Mouse (Mus musculus): ENCODE measurements around the gene Dst. TPM values are rescaled to one million over a fixed set of nuclear protein-coding genes. Genes with fewer than 3 reads are reported as not detected.

Gene Dst
- total RNA-seq, 2 experiments from 2014 or later = 249 to 270 TPM

DNA sequence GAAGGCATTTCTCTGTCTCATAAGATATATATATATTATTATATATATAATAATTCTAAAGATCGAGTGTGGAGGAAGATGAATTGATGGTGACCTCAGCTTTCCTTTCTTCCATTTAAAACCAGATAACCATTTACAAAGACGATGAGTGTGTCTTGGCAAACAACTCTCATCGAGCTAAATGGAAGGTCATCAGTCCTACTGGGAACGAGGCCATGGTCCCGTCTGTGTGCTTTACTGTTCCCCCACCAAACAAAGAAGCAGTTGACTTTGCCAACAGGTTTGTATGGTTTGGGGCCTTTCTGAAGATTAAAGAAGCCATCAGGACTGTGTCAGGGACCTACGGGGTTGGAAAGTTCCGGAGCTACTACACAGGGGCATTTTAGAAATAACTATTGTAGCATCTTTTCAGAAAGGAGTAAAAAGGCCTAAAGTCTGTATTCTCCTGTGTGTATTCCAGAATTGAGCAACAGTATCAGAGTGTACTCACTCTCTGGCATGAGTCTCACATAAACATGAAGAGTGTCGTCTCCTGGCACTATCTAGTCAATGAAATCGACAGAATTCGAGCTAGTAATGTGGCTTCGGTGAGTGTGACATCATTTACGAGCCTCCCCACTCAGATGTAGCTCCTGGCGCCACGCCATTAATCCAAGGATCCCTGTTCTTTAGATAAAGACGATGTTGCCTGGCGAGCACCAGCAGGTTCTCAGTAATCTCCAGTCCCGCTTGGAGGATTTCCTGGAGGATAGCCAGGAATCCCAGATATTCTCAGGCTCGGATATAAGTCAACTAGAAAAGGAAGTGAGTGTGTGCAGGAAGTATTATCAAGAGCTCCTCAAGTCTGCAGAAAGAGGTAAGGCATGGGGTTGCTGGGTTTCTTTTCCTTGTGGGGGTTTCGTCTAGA is 259.4 kb downstream of the Dst start:
- DNase-seq (ENCODE audit: extremely low spot score in 1 of 2, low spot score in 2 of 2) = peak in 1 of 2 experiments; percentile 57
- intact Hi-C loops (cut with DNase I) = no loop called here

DNA sequence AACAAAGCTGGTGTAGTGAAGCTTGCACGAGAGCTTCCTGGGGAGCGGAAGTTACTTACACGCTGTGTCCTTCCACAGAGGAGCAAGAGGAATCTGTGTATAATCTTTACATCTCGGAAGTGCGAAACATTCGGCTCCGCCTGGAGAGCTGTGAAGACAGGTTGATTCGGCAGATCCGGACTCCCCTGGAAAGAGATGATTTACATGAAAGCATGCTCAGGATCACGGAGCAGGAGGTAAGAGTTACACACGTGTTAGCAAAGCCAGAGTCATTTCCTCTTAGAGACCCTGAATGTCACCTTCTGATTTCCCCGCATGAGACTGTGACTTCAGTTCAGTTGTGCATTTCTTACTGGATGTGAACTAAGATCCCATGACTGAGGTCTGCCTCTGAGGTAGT is 261.1 kb downstream of the Dst start:
- DNase-seq (ENCODE audit: extremely low spot score in 1 of 2, low spot score in 2 of 2) = no peak
- intact Hi-C loops (cut with DNase I) = no loop called here

DNA sequence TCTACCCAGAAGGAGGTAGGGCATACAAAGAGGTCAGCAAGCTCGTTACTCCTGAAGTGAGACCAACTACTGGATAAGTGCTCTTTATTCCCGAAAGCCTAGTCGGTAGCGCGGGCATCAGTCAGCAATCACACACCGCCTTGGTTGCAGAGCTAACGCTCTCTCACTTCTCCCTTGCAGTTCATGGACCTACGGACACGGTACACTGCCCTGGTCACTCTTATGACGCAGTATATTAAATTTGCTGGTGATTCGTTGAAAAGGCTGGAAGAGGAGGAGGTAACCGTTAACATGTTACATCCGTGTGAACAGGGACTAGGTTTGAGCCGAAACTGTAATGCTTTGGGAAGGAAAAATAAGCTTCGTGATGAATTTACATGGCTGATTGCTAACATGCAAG is 266.5 kb downstream of the Dst start:
- intact Hi-C loops (cut with DNase I) = no loop called here
- DNase-seq (ENCODE audit: extremely low spot score in 1 of 2, low spot score in 2 of 2) = no peak

DNA sequence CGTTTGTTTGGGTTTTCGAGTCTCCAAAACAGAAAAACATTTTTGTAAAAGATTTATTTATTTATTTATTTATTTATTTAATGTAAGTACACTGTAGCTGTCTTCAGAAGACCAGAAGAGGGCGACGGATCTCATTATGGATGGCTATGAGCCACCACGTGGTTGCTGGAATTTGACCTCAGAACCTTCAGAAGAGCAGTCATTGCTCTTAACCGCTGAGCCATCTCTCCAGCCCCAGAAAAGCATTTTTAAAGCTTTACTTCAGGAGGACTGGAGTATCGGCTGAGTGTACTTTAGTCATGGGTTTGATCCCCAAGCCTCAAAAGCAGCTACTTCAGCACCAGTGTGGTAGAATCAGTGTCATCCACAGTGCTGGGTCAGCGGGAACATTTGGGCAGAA is 266.9 kb downstream of the Dst start:
- DNase-seq (ENCODE audit: extremely low spot score in 1 of 2, low spot score in 2 of 2) = no peak
- intact Hi-C loops (cut with DNase I) = no loop called here

DNA sequence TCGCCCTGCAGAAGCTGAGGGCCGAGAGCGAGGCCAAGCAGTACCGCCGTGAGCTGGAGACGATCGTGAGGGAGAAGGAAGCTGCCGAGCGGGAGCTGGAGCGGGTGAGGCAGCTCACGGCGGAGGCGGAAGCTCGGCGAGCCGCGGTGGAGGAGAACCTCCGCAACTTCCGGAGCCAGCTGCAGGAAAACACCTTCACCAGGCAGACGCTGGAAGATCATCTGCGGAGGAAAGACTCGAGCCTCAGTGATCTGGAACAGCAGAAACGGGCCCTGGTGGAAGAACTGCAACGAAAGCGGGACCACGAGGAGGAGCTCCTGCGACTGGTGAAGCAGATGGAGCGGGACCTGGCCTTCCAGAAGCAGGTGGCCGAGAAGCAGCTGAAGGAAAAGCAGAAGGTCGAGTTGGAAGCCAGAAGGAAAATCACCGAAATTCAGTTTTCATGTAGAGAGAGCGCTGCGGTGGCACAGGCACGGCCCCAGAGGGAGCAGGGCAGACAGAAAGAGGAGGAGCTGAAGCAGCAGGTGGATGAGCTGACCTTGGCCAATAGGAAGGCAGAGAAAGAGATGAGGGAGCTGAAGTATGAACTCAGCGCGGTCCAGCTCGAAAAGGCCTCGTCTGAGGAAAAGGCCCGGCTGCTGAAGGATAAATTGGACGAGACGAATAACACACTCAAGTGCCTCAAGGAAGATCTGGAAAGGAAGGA is 270.1 kb downstream of the Dst start:
- intact Hi-C loops (cut with DNase I) = no loop called here
- no peak for DNase-seq (ENCODE audit: extremely low spot score in 1 of 2, low spot score in 2 of 2)

DNA sequence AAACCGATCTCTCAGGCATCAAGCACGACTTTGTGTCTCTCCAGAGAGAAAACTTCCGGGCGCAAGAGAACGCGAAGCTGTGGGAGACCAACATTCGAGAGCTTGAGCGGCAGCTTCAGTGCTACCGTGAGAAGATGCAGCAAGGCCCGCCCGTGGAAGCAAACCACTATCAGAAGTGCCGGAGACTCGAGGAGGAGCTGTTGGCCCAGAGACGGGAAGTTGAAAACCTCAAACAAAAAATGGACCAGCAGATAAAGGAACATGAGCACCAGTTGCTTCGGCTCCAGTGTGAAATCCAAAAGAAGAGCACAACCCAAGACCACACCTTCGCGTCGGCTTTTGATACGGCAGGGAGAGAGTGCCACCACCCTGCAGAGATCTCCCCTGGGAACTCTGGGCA is 271.7 kb downstream of the Dst start:
- DNase-seq (ENCODE audit: extremely low spot score in 1 of 2, low spot score in 2 of 2) = no peak
- intact Hi-C loops (cut with DNase I) = no loop called here

DNA sequence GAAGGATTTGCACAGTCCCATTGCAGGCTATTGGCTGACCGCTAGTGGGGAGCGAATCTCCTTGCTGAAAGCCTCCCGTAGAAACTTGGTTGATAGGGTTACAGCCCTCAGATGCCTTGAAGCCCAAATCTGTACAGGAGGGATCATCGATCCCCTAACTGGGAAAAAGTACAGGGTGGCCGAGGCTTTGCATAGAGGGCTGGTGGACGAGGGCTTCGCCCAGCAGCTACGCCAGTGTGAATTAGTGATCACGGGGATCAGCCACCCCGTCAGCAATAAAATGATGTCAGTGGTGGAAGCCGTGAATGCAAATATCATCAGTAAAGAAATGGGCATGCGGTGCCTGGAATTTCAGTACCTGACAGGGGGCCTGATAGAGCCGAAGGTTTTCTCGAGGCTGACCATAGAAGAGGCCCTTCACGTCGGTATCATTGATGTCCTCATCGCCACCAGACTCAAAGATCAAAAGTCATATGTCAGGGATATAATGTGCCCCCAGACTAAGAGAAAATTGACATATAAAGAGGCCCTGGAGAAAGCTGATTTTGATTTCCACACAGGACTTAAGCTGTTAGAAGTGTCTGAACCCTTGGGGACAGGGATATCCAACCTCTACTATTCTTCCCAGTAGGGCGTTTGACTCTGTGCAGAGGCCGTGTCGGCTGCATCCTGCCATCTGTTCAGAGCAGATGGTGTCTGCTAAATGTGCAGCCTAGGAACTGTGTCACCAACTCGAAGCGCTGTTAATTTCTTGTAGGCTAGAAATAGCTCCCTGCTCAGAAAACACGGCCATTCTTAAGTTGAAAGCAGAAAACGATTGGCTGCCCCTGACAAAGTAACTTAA is 274.6 kb downstream of the Dst start:
- intact Hi-C loops (cut with DNase I) = no loop called here
- DNase-seq (ENCODE audit: extremely low spot score in 1 of 2, low spot score in 2 of 2) = peak in 1 of 2 experiments; percentile 42

DNA sequence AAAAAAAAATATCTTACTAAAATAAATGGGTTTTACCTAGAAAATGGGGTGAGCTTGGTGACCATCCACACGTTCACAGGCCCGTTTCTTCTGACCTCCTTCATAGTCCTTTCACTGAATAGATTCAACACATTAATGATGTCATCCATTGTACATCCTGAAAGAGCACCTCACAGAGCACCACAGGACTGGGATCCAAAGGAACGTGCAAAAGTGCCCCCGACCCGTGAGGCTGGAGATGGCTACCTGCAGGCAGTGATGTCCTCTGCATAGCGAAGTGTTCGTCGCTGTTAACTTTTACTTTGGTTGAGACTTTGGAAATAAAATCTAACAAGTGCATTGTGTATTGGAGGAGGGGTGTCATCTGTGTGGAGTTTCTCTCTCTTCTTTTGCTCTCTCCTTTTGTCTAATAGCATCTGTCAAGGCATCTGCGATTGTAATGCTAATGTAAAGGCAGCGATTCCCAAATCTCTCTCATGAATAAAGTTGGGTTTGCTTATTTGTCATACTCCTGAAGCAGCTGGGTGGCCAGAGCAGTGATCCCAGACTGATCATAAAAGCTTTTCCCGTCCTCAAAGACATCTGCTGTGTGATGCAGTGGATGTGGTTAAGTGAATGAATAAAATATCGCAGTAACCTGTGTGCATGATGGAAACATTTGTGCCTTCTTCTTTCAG is 275.4 kb downstream of the Dst start:
- intact Hi-C loops (cut with DNase I) = no loop called here
- no peak for DNase-seq (ENCODE audit: extremely low spot score in 1 of 2, low spot score in 2 of 2)

DNA sequence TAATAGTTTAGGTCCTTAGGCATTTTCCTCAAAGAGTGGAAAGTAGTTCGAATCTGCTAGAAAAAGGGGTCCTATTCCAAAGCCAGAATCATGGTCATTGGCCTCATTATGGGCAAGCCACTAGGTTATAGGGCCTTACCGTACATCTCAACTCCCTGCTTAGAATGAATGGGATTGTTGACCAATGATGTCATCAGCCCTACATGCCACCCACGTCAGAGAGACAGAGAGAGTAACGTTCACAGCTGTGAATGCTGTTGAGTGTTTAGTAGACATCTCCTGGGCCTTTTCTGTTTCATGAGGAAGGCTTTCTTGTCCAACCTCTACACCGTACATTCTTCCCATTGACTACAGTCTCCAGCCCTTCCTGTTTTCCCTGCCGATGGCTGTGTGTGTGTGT is 276.2 kb downstream of the Dst start:
- no peak for DNase-seq (ENCODE audit: extremely low spot score in 1 of 2, low spot score in 2 of 2)
- intact Hi-C loops (cut with DNase I) = no loop called here

DNA sequence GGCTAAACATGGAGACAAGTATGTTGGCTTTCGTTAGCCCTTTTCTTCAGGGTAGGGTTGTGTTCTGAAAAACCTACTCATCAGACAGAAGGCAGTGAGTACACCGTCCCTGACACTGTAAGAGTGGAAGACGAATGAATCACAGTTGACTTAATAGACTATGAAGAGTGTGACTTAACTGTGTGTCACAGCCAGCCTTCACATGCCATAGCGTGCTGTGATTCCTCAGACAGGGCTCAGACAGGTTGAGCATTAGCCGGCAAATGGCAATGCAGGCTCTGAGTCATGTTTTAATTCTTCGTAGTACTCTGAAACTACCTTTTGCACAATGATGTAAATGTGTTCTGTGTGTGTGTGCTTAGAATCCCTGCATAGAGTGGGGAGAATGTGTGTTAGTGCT is 278.0 kb downstream of the Dst start:
- intact Hi-C loops (cut with DNase I) = no loop called here
- no peak for DNase-seq (ENCODE audit: extremely low spot score in 1 of 2, low spot score in 2 of 2)

DNA sequence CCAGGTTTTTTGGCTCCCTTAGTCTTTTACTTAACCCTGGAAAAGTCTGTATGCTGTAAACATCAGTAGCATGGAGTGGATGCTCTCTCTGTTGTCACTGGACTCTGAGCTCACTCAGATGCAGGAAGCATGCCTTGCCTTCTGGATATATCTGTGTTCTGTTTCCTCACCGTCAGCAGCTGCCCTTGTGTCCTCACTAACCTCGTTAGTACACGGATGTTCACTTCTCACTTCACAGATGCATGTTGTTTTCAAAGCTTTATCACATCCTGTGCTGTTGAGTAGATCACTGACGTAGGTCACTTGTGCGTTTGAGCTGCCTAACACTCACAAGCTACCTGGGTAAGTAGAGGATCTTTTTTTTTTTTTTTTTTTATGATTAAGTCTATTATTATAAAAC is 279.5 kb downstream of the Dst start:
- DNase-seq (ENCODE audit: extremely low spot score in 1 of 2, low spot score in 2 of 2) = no peak
- intact Hi-C loops (cut with DNase I) = no loop called here

DNA sequence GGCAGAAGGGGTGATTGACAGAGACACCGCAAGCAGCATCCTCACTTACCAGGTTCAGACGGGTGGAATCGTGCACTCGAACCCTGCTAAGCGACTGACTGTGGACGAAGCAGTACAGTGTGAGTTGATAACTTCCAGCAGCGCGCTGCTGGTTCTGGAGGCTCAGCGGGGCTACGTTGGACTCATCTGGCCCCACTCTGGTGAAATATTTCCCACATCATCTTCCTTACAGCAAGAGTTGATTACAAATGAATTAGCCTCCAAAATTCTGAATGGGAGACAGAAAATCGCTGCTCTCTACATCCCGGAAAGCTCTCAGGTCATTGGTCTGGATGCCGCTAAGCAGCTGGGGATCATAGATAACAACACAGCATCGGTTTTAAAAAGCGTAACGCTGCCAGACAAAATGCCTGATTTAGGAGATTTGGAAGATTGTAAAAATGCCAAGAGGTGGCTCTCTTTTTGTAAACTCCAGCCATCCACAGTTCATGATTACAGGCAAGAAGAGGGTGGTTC is 280.8 kb downstream of the Dst start:
- intact Hi-C loops (cut with DNase I) = no loop called here

DNA sequence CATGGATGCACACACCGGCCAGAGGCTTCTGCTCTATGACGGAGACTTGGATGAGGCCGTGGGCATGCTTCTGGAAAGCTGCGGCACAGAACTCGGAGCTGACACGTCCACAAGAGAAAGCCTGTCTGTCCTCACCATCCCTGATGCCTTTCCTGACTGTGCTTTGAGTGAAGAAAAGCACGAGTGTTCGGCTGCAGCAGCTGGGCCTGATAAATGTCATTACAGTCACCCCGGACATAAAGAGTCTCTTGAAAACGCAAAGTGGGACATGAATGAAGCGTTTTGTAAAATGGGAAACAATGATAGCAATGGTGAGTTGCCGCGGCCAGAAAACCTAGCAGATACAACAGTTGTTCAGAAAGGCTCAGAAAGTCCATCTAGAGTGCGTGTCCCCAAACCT is 281.3 kb downstream of the Dst start:
- intact Hi-C loops (cut with DNase I) = no loop called here
- DNase-seq (ENCODE audit: extremely low spot score in 1 of 2, low spot score in 2 of 2) = peak in 1 of 2 experiments; percentile 25

More for the DNA sequence above, 280.8 kb downstream of the Dst start:
- no peak for DNase-seq (ENCODE audit: extremely low spot score in 1 of 2, low spot score in 2 of 2)

DNA sequence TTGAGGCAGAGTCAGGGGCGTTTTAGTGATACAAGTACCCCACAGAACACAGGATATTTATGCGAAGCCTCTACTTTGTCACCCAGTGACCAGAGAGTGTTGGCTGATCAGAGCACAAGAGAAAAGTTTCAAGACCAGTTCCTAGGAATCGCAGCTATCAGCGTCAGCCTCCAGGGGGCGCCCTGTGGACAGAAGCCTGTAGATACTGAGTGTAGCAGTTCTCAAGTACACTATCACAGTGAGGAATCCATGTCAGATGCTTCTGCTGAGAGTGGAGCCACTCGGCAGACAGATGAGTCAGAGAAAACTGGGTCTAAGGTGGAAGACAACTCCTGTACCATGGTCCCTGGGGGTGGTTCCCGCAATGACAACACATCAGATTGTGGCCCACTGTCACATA is 281.9 kb downstream of the Dst start:
- intact Hi-C loops (cut with DNase I) = no loop called here
- peak in 1 of 2 experiments; percentile 75 for DNase-seq (ENCODE audit: extremely low spot score in 1 of 2, low spot score in 2 of 2)

DNA sequence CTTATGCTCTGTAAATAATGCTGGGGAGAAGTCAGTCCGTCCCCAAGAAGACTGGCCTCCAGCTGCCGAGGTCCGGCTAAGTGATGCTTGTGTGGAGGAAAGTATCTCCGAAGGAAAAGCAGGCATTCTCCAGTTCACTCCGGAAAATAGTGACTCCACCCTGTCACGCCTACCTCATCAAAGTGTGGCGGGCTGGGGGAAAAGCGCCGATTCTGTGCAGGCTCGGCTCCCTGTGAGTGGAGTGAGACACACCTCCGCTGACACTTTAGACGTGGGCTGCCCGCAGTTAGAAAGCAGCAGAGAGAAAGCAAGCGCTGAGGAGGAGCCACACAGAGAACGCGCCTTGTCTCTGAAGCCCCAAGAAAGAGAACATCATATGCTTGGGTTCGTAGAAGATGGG is 284.1 kb downstream of the Dst start:
- DNase-seq (ENCODE audit: extremely low spot score in 1 of 2, low spot score in 2 of 2) = no peak
- intact Hi-C loops (cut with DNase I) = no loop called here

DNA sequence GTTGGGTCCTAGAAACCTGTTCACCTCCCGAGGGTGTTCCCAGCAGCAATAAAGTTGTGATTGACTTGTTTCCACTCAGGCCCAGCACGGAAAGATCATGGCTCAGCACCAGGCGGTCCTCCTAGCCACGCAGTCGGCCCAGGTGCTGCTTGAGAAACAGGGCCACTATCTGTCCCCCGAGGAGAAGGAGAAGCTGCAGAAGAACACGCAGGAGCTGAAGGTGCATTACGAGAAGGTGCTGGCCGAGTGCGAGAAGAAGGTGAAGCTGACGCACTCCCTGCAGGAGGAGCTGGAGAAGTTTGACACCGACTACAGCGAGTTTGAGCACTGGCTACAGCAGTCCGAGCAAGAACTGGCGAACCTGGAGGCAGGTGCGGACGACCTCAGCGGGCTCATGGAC is 292.8 kb downstream of the Dst start:
- DNase-seq (ENCODE audit: extremely low spot score in 1 of 2, low spot score in 2 of 2) = no peak
- intact Hi-C loops (cut with DNase I) = no loop called here

DNA sequence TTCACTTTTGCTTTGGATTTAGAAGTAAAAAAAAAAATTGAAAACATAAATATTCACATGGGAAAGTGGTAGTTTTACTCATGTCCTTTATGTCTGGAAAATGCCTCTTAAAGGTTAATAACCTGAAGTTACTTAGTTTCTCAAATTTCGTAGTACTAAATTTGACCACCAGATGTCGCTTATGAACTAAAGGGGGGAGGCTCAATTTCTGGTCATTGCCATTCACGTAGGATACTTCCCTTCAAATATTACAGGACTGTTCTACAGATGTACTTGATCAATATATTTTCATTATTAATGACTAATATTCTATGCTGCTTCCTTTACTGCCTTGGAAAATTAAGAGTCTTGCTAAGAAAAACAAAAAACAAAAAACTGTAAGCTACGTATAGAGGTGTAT is 293.5 kb downstream of the Dst start:
- no peak for DNase-seq (ENCODE audit: extremely low spot score in 1 of 2, low spot score in 2 of 2)
- intact Hi-C loops (cut with DNase I) = no loop called here

DNA sequence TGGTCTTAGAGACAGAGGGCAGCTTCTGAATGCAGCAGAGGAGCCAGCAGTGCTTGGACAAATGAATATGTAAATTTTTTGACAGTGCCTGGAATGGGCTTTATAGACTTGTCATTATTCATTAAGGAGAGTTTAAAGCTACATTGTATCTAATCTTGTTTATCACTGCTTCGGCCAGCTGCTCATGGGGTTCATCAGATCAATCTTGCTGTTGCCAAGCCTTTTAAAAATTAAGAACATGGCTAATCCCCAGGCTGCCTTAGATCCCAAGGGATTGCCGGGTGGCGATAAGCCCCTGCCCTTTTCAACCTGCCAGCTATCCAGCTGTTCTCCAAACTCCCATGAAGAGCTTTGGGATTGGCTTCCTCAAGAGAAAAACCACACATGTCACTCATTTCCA is 303.7 kb downstream of the Dst start:
- no peak for DNase-seq (ENCODE audit: extremely low spot score in 1 of 2, low spot score in 2 of 2)
- intact Hi-C loops (cut with DNase I) = loop anchor here (5.0 kb wide), 1 partner anchor 61 kb away; no protein-coding TSS in a partner anchor

DNA sequence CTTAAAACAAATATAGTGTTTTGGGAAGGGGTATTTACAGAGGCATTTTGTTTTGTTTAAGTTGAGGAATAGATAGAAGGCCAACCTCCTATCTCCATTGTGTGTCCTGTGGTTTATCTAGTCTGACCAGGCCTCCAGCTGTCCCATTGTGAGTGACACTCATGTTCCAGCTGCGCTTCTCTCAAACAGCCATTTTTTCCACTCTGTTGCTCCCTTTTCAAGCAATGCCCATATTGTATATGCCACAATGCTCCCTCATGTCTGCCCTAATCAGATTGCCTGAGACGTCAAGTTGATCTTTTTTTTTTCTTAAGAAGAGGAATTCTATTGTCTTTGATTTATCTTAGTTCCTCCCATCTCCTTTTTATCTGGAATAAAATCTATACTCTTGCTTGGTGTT is 308.4 kb downstream of the Dst start:
- intact Hi-C loops (cut with DNase I) = loop anchor here (5.0 kb wide), 1 partner anchor 196 kb away; no protein-coding TSS in a partner anchor
- DNase-seq (ENCODE audit: extremely low spot score in 1 of 2, low spot score in 2 of 2) = no peak
